Mouse (Mus musculus) spleen, postnatal 14 days (tissue): Measurements from ENCODE around the gene Slc9a3r2.
"Not testable (repeated sequence)": the region's sequence is repeated elsewhere in the genome, so short reads cannot be mapped to it uniquely, and the experiment has no call there.

Source experiments
- DNase-seq, 2 experiments: peaks; one replicate each; pipeline ENCODE4 v3.0.0; 2021 to 2022; ENCODE audit warnings: low spot score in 2 of 2

Slc9a3r2 gene

GRCm38 (mm10) chr17:24650070-24650616 is at the start of gene Slc9a3r2:
Slc9a3r2 (minus strand) TSS chr17:24650327.
- no peak for DNase-seq

GRCm38 (mm10) chr17:24699473-24699872 is 49.3 kb upstream of the Slc9a3r2 start:
- no peak for DNase-seq

- DNase-seq, result no peak
These were observed 48.6 kb upstream of the Slc9a3r2 start for GRCm38 (mm10) chr17:24698715-24699114.

GRCm38 (mm10) chr17:24697985-24698384 is 47.9 kb upstream of the Slc9a3r2 start:
- no peak for DNase-seq

GRCm38 (mm10) chr17:24696011-24696697 is 46.0 kb upstream of the Slc9a3r2 start, which contains the start of the genes Gfer and Noxo1:
Gfer (minus strand) TSS chr17:24696156.
Noxo1 (plus strand) TSS chr17:24696234.
- peak; percentile 77 to 84 for DNase-seq

GRCm38 (mm10) chr17:24695326-24696010 is 45.3 kb upstream of the Slc9a3r2 start:
- no peak for DNase-seq

GRCm38 (mm10) chr17:24692385-24692784 is 42.3 kb upstream of the Slc9a3r2 start:
- DNase-seq, result no peak

- DNase-seq, result no peak
These were observed 39.3 kb upstream of the Slc9a3r2 start, which contains the start of gene Syngr3 for GRCm38 (mm10) chr17:24689251-24690081. Syngr3 (minus strand) TSS chr17:24689955.

GRCm38 (mm10) chr17:24687599-24687998 is 37.5 kb upstream of the Slc9a3r2 start:
- no peak for DNase-seq

GRCm38 (mm10) chr17:24687146-24687595 is 37.0 kb upstream of the Slc9a3r2 start:
- peak; percentile 34 to 41 for DNase-seq

GRCm38 (mm10) chr17:24686514-24686913 is 36.4 kb upstream of the Slc9a3r2 start:
- DNase-seq, result peak in 1 of 2 experiments; percentile 55

GRCm38 (mm10) chr17:24677500-24678080 is 27.5 kb upstream of the Slc9a3r2 start:
- DNase-seq, result no peak

GRCm38 (mm10) chr17:24676877-24677276 is 26.8 kb upstream of the Slc9a3r2 start:
- no peak for DNase-seq

GRCm38 (mm10) chr17:24676187-24676586 is 26.1 kb upstream of the Slc9a3r2 start:
- DNase-seq, result peak; percentile 45 to 75

GRCm38 (mm10) chr17:24674277-24674676 is 24.1 kb upstream of the Slc9a3r2 start:
- no peak for DNase-seq

GRCm38 (mm10) chr17:24672141-24672540 is 22.0 kb upstream of the Slc9a3r2 start:
- no peak for DNase-seq

GRCm38 (mm10) chr17:24671346-24671745 is 21.2 kb upstream of the Slc9a3r2 start:
- DNase-seq, result no peak

GRCm38 (mm10) chr17:24670246-24670844 is 20.2 kb upstream of the Slc9a3r2 start:
- DNase-seq, result no peak

- DNase-seq, result peak; percentile 90 to 97
These were observed 19.6 kb upstream of the Slc9a3r2 start, which contains the start of gene Zfp598 for GRCm38 (mm10) chr17:24669545-24670245. Zfp598 (plus strand) TSS chr17:24669687.

- DNase-seq, result not testable (repeated sequence)
These were observed 19.1 kb upstream of the Slc9a3r2 start for GRCm38 (mm10) chr17:24669214-24669544.
